Mouse (Mus musculus): ENCODE measurements around the gene Plekhj1.

GRCm38 (mm10) chr10:80776358-80776869 lies 22.0 kb downstream of the Plekhj1 start:
- TF ChIP-seq ZC3H11A (IDR thresholded peaks at IDR 0.05; ENCODE audit: borderline replicate concordance, low read depth, low read length) = no peak
- TF ChIP-seq CHD2 (IDR thresholded peaks at IDR 0.05; ENCODE audit: low read depth, low read length) = no peak
